Mouse (Mus musculus) ovary, postnatal 36 days (tissue): Measurements from ENCODE around the gene Spink8.
A peak's percentile ranks its signal among the peaks of the same experiment; 100 is the strongest.

ENCODE experiments used
- DNase-seq: peaks from one replicate; pipeline ENCODE4 v3.0.0; 2022; ENCODE audit warnings: low spot score, mixed read lengths

Spink8 gene

DNA sequence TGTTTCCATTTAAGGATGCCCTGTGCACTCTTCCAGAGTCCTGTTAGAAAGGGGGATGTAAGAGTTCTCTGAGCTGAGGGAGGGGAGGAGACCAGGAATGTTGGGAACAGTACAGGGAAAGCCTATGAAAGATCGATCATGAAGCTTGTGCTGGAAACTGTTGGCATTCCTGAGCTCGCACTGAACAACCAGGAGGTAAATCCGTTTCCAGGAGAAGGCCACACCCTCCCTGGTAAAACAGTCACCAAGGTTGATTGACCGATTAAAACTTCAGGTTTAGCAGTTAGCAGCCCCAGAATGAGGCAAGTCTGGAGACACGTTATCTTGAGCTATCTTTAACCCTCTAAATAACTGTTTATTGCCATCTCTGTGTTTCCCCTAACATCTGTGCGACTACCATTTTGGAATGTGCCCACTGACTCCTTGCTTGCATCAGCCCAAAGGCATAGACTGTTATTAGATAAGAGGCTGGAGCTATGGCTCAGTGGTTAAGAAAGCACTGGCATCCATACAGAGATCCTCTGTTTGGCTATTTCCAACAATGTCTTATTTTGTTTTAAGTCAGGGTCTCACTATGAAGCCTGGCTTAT lies 59.0 kb downstream of the Spink8 start:
- no peak for DNase-seq

DNA sequence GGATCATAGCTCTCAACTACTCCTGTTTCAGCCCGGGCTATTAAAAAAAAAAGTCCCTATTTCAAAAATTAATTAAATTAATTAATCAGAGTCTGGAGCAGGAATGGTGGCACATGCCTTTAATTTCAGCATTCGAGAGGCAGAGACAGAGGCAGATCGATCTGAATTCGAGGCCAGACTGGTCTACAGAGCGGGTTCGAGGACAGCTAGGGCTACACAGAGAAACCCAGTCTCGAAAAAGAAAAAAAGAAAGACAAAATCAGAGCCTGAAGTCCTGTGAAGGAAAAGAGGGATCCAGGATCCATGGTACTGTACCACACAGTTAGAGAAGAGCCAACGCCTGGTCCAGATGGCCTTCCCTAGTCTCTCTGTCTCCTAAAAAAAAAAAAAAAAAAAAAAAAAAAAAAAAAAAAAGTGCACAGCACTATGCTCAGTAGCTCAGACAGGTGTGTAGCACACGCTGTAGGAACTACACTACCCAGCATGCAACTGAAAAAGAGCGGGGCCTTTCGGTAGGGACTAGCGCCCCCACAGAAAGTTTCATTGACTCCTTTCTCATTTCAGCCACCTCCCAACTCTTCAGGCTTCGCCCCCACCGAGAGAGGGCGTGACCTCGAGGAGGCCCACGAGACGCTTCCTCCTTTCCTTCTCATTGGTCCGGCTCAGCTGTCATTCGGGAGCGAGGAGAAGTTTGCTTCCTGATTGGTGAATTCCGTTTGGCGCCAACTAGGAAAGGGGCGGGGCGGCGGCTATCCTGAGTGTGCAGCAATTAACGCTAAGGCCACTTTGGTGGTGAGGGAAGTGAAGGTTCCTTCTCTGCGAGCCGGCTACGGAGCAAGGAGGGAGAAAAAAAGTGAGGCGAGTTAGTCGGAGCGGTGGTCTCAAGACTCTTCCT lies 63.0 kb downstream of the Spink8 start, which contains the start of gene Cdc25a:
Cdc25a (plus strand) TSS at position 783 of the 895 bp plus-strand sequence.
- peak; percentile 96 for DNase-seq

DNA sequence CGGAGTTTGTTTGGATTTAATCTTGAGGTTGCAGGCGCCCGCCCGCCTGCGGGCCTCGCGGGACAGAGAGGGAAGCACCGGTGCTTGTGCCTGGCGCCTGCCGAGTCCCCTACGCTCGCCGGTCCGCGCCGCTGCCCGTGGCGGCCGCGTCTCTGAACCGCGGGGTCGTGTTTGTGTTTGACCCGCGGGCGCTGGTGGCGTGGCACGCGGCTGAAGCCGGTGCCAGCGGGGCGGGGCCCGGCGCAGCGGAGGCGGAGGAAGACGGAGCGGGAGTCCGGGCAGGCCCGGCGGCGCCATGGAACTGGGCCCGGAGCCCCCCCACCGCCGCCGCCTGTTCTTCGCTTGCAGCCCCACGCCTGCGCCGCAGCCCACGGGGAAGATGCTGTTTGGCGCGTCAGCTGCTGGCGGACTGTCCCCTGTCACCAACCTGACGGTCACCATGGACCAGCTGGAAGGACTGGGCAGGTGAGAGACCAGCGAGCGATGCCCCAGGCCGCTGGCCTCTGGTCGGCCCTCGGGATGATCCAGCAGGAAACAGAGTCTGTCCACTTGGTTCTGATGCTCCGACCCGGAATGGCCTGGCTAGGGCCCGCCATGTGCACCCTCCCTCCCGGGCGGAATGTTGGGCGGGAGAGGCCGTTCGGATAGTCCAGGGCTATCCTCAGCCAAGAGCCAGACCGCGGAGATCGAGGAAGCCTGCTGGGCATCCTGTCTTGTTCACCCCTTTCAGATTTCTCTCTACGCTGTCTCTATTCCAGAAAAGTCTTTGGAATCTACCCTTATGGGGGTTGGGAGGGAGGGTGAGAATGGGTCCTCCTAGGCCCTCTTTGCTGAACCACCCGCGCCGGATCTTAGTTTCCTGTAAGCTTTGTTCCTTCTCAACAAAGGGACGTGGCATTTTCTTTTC lies 63.9 kb downstream of the Spink8 start:
- DNase-seq: peak; percentile 71
